Mouse (Mus musculus) G1E-ER4 (cell line): ENCODE results near the gene Prc1. TPM values are rescaled to one million over a fixed set of nuclear protein-coding genes. Genes with fewer than 3 reads are reported as not detected.

ENCODE experiments used
- GATA1 ChIP-seq: IDR thresholded peaks from one replicate; pipeline ENCODE4 v1.8.0; 2012; ENCODE audit warnings: low read length, inconsistent platforms
- polyA plus RNA-seq: library from polyadenylated mRNA; stranded (reverse); fragments of >175 nt; gene quantifications from 2 replicates; pipeline ENCODE4 v1.2.3, GENCODE M21; 2012

Prc1 gene
- polyA plus RNA-seq, 1 experiment, result 18.3 TPM

- TF ChIP-seq GATA1, result no peak
These were observed 14.2 kb upstream of the Prc1 start for GRCm38 (mm10) chr7:80280032-80280431.

- no peak for TF ChIP-seq GATA1
These were observed 13.3 kb upstream of the Prc1 start for GRCm38 (mm10) chr7:80280998-80281397.

- no peak for TF ChIP-seq GATA1
These were observed 12.6 kb upstream of the Prc1 start for GRCm38 (mm10) chr7:80281646-80282045.

- TF ChIP-seq GATA1, result no peak
These were observed 10.9 kb upstream of the Prc1 start for GRCm38 (mm10) chr7:80283226-80283918.

- TF ChIP-seq GATA1, result no peak
These were observed 9.9 kb upstream of the Prc1 start for GRCm38 (mm10) chr7:80284391-80284790.

GRCm38 (mm10) chr7:80285725-80286124 is 8.5 kb upstream of the Prc1 start:
- no peak for TF ChIP-seq GATA1

GRCm38 (mm10) chr7:80287736-80288135 is 6.5 kb upstream of the Prc1 start:
- TF ChIP-seq GATA1, result no peak

GRCm38 (mm10) chr7:80294764-80295648 is 756 bp downstream of the Prc1 start:
- no peak for TF ChIP-seq GATA1

GRCm38 (mm10) chr7:80296462-80296861 is 2.2 kb downstream of the Prc1 start:
- no peak for TF ChIP-seq GATA1

GRCm38 (mm10) chr7:80297041-80297440 is 2.8 kb downstream of the Prc1 start:
- TF ChIP-seq GATA1, result no peak

- TF ChIP-seq GATA1, result no peak
These were observed 4.5 kb downstream of the Prc1 start for GRCm38 (mm10) chr7:80298754-80299153.

GRCm38 (mm10) chr7:80299568-80299967 is 5.3 kb downstream of the Prc1 start:
- no peak for TF ChIP-seq GATA1

- TF ChIP-seq GATA1, result no peak
These were observed 7.3 kb downstream of the Prc1 start for GRCm38 (mm10) chr7:80301522-80301921.

- TF ChIP-seq GATA1, result no peak
These were observed 13.5 kb downstream of the Prc1 start for GRCm38 (mm10) chr7:80307766-80308165.

GRCm38 (mm10) chr7:80310771-80311170 is 16.5 kb downstream of the Prc1 start:
- TF ChIP-seq GATA1, result no peak

GRCm38 (mm10) chr7:80315733-80316132 is 21.5 kb downstream of the Prc1 start:
- no peak for TF ChIP-seq GATA1
